Mouse (Mus musculus) urinary bladder, postnatal 10 days (tissue): Measurements from ENCODE around the gene Rbfox2.
"Not testable (repeated sequence)": the region's sequence is repeated elsewhere in the genome, so short reads cannot be mapped to it uniquely, and the experiment has no call there.

Experiments
- DNase-seq: peaks from one replicate; pipeline ENCODE4 v3.0.0; 2022; ENCODE audit warnings: low spot score

Rbfox2 gene

DNA sequence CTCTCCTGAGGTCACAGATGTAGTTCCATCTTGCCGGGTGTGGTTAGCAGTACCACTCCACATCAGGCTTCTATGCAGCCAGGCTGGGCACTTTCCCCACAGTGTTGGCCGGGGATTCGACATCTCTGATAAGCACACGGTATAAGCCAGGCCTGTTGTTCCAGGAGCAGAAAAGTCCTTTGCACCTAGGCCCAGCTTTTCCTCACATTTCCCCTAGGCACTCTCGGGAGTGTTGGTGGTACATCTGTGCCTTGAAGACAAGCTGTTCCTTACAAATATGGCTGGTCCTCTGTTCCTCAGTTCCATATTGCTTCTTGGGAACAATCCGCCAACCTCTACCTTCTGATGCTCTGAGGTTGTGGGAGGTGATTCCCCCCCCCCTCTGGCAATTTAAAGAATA, 240.6 kb downstream of the Rbfox2 start:
- no peak for DNase-seq

DNA sequence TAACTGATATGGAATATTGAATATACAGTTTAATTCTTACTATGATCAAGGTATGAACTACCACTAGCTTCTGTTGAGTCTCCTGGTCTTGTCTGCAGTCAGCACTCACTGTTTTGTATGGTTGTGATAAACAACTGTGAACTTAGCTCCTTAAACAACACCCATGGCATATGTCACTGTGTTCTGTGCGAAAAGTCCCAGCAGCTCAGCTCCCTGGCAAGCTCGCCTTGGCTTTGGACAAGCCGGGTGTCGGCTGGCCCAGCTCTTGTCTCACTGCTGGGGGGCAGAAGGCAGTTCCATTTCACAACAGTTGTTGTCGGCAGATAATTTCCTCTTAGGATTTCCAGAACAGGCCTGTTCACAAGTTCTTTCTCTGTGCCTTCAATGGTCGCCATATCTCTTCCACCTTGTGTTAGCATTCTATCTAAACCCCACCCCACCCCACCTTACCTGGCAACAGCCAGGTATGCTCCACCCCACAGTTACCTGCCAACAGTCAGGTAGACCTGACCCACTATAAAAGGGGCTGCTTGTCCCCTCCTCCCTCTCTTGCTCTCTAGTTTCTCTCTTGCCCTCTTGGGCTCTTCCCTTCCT, 241.4 kb downstream of the Rbfox2 start:
- DNase-seq = no peak

DNA sequence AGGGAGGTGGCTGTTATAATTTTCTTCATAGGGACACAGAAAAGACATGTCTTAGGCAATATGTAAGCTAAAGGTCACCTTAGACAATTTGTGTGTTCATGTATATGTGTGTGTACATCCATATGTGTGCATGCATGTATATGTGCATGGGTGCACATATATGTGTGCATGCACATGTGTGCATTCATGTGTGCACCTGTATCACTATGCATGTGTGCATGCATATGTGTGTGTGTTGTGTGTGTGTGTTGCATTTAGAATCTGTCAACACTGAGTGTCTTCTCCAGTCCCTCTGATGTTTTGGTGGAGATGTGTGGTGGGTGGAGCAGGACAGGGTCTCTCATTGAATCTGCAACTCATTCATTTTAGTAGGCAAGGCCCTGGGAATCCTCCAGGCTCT, 244.1 kb downstream of the Rbfox2 start:
- no peak for DNase-seq

DNA sequence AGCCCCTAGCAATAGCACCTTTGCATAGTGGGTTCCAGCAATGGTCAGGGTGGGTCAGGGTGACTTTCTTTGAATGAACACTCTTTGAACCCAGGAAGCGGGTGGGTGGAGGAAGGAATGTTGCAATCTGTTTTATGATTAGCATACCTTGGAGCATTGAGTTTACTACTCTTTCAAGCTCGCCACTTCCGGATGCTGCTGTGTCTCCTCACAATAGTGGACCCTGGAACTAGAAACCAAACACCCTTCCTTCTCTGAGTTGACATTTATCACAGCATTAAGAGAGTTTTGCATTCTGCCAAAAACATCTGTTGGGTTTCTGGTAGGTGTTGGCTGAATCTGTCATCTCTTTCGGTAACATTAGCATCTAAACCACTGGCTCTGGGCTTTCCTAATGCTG, 247.4 kb downstream of the Rbfox2 start:
- not testable (repeated sequence) for DNase-seq

DNA sequence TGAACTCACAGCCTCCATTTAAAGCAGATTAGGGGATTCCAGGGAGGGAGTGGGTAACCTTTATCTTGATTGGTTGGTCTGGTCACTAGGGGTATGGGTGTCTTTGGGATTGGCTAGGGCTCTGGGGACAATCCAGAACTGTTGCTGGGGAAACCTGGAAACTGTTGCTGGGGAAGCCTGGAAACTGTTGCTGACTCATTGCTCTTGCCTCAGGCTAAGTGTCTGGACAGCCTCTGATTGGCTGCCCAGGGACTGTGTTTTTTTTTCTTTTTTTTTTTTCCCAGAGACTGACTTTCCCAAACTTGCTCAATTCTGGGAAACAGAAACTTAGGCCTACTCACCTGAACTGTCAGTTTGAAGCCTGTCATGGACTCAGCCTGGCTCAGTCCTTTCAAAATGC, 248.2 kb downstream of the Rbfox2 start:
- no peak for DNase-seq

DNA sequence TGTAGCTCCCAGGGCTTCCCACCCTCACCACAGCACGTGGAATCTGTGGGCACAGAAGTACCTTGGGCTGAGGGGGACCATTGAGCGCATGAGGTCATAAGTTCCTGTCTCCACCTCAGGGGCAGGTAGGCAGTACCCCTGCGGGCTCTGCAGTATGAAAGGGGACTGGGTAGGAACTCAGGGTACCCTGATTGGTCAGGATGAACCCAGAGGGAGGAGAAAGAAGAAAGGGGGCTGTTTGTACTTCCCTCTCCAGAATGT, 250.1 kb downstream of the Rbfox2 start:
- DNase-seq = no peak

DNA sequence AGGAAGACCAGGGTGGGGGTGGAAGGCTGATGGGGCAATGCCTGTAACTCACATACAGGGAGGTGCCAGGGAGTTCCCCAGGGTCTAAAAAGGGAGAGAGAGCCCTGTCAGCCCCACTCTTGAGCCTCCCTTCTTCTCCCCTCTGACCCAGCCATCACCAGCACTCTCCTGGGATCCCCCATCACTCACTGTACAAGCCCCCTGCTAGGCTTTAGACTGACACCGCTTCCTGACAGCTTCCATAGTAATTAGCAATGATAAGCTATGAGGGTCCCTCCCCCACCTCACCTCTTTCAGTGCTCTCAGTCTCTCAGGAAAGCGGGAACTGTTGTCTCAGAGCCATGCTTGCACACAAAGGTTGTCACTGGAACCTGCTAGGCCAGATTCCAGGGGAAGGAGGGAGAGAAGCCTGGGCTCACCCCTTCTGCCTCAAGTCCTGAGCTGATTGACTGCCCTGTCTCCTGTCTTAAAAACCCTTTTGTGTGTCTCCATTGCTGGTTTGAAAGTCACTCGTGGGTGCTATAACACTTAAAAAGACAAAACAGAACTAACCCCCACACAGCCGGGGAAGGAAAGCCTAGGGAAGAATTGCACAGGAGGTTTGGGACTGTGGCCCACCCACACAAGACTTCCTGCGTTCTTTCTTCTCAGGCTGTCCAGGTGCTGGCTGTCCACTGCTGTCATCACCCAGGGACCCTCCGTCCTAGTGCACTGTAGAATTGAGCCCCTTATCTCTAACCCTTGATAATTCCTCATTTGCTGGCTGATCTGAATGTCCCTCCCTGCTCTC, 250.6 kb downstream of the Rbfox2 start:
- no peak for DNase-seq

DNA sequence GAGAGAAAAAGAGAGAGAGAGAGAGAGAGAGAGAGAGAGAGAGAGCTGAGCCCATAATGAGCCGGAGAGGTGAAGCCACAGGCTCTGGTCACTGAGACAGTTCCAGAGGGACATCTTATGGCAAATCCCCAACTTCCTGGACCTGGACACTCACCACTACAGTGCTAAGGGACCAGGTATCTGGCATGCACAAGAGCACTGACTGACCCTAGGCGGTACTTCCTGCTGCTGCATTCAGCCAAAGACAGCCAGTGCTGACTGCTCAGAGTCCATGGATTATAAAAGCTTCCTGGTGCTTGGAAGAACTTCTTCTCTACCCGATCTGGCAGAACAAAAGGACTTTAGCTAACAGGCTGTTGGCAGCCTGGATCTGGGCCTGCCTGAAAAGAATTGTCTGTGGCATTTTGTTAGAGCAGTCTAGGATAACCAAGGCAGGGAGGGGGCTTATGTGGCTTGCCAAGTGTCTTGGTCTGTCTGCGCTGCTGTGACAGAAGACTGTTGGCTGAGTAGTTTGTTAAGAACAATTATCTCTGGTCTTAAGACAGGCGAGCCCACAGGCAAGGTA, 252.1 kb downstream of the Rbfox2 start:
- DNase-seq = no peak

DNA sequence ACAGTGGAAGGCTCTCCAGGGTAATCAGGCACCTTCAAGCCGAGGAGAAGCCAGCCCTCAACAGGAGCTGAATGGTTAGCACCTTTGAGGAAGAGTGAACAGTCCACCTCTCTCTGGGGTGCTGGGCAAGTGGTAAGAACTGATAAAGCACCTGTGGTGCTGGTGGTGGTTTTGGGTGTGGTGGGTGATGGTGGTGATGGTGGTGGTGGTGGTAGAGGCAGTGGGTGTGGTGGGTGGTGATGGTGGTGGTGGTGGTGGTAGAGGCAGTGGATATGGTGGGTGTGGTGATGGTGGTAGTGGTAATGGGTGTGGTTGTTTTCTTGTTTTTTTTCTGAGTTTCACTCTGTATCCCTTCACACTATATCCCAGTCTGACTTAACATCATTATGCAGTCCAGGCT, 253.8 kb downstream of the Rbfox2 start:
- no peak for DNase-seq

DNA sequence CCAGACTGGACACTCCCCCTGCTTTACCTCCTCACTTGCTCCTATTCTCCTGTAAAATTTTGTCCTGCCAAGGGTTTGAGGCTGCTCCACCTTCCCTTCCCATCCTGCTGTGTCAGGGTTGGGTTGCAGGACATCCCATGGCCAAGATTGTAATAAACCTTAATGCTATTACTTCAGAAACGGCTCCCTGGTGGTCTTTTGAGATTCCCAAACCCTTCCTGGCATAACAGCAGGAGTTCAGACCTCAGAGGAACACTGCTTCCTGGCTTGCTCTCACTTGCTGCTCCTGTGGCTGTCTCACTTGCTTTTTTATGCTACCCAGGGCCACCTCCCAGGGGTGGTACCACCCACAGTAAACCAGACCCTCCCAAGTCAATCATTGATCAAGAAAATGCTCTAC, 254.6 kb downstream of the Rbfox2 start:
- no peak for DNase-seq

DNA sequence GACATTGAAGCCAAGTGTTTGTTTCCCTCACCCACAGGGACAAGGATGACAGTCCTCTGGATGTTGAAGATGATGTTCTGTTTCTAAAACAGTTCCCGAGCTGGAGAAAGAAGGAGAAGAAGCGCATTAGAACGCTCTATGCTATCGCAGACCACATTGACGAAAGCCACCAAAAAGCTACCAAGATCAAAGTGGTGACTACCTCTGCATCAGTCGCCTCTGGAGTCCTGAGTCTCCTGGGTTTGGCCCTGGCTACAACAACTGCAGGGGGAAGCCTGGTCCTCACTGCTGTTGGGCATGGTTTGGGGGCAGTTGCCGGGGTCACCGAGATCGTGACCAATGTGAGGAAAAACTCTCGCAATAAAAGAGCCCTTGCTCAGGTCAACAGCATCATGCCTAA, 256.2 kb downstream of the Rbfox2 start, which contains the start of gene Mb:
Mb (minus strand) TSS at position 101 of the 400 bp plus-strand sequence.
- DNase-seq = no peak

DNA sequence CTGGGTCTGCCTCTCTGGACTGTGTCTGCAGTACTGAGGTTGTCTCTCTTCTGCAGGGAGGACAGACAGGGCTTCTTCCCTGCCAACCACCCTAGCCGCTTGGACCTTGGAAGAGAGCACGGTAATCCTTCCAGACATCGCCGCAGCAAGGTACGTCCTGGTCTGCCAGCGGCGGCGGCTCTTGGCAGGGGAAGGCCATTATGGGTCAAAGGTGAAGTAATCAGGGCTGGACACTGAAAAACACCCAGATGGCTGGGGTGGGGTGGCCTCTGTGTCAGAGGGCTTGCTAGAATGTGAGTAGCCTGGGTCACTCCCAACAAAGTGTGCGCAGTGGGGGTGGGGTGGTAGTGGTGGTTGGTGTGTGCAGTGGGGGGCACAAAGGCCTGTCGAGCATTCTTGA, 261.2 kb downstream of the Rbfox2 start:
- DNase-seq = no peak

DNA sequence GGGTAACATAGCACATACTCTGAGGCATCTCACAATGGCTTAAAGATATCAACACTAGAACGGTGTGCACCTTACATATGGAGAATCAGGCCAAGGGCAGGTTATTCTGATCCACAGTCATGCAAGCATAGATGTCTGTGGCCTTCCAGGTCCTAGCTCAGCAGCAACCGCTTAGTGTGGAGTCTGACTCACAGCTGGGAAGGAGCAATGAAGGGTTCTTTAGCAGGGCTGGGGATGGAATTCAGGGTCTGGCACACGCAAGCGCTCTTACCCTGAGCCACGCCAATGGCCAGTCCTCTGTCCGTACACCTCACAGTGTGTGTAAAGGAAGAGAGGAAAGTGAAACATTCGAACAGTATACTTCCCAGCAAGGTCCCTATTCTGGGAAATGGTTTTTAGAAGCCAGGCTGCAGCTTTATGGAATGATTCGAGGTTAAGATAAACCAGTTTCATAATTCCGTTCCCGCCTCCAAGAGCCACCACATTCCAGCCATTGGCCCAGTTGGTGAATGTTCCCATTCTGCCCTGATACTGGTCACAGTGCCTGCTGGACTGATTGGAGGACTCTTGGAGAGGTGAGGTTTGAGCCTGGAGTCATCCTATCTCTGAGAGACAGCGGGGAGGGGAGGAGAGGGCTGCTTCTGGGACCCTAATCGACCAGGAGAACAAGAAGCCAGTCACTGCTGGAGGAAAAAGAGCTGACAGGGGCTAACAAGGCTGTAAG, 262.0 kb downstream of the Rbfox2 start, which contains the start of gene Apol6:
Apol6 (plus strand) TSS at position 133 of the 724 bp plus-strand sequence.
- DNase-seq = no peak

DNA sequence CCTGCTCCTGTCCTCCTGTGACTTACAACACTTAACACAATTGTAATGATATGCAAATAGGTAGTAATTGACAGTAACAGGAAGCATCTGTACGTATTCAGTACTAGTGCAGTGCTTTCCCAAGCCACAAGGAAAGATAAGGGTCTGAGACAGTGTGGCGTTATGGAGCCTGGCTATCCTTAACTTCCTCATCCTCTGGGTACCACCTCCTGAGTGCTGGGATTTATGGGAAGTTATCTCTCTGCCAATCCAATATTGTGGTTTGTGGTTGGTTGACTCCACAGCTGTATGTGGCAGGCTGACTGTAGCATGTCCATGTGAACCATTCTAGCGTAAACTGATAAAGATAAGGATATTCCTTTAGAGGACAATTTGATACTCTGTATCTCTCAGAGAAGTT, 266.0 kb downstream of the Rbfox2 start:
- no peak for DNase-seq

DNA sequence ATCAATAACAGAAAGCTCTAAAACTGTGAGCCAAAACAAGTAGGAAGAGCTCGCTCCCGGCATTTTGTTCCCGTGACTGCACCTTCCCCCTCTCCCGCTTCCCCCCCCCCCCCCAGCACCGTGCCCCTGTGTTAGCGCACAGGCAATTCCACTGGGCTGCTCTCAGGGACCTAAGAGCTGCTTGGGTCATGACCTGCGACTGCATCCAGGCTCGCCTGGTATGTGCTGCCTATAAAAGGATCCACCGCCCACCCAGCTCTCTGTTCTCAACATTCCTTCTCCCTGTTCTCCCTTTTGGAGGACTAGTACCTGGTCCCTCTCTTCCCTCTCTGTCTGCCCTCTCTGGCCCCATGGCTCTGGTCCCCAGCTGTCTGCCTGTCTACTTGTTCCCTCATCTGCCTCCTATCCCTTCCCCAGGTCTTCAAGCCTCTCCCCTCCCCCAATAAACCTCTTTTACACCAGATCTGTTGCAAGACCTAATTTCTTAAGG, 267.5 kb downstream of the Rbfox2 start:
- no peak for DNase-seq

DNA sequence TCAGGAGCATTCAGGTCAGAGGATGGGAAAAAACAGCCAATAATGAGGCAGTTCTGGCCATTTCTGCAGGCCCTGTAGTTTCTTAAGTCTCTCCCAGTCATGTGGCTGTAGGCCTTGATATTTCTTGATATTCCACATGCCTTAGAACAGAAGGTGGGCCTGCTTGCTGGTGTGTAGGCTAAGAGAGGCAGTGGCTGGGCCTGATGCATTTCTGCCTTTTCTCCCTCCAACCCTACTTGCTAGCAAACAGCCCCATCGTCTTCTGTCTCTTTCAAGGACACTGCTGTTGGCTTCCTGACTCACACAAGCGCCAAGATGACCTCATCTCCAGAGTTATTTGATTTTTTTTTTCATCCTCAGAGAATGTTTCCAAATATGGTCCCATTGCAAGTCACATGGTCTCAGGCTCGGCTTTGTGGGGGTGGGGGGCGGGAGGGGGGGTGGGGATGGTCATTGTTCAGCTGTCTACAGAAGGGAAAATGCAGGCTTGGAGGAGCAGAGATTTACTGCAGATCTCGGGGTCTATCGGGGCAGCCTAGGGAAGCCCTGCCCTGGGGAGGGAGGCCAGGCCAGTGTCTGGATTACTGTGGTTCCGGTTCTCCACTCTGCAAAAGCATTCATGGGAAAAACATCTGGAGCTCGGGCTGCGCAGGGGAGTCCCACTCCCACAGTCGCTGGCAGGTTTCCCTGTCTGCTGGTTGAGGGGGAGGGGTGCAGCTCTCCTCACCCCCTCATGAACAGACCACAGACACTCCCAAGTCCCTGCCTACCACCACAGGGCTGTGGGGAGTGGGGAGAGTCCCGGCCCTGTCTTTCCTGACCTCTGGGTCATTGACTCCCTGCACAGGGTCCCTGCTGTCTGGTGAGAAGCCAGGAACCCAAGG, 269.3 kb downstream of the Rbfox2 start:
- no peak for DNase-seq

DNA sequence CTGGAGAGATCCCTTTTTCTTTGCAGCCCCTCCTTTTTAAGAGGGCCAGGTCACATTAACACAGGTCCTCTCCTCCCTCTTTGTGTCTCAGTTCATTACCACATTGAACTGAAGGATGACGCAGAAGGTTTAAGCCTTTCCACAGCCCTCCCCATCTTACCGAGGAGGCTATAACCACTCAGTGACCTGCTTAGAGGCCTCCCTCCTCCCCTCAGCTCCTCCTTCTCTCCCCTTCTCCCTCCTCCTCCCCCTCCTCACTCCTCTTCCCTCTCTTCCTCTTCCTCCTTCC, 269.9 kb downstream of the Rbfox2 start:
- no peak for DNase-seq

DNA sequence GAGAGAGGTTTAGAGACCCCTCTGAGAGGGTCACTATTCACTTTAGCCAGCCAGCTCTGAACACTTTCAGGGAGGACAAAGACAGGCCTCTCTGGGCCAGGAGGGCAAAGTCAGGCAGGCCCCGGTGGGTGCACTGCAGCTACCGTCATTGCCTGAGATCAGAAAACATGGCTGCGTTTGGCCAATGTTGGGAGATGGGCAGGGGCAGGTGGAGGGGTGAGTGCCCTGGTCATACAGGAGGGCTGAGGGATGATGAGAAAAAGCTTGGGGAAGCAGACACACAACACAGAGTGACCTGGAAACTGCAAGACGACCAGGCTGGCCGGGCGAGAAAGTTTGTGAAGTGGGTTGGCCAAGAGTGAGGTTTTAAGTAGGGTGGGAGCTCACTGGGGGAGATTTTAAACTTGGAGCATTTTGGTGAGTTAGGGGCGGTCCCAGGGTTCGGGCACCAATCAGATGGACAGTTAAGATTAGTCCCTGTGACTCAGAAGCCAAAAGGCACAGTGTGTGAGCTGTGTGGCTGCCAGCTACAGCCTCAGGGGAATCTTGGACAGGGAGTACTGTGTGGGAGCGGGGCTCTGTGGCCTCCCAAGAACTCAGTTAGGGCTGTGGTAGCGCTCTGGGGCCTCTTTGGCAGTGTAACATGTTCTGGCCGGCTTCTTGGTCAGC, 270.4 kb downstream of the Rbfox2 start:
- DNase-seq = no peak

DNA sequence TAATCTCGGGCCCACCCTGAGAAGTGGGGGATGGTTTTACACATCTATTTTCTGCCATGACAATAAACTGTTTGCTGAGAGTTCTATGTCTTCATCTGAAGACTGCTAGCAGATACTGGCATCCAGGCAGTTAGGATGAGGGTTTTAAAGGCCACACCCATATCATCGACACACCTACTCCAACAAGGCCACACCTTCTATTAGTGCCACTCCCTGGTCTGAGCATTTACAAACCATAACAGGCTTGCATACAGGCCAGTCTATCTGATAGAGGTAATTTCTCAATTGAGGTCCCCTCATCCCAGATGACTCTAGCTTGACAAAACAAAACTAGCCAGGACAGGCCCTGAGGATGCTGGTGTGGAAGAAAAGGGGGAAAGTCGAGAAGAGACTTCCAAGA, 271.2 kb downstream of the Rbfox2 start:
- DNase-seq = no peak

DNA sequence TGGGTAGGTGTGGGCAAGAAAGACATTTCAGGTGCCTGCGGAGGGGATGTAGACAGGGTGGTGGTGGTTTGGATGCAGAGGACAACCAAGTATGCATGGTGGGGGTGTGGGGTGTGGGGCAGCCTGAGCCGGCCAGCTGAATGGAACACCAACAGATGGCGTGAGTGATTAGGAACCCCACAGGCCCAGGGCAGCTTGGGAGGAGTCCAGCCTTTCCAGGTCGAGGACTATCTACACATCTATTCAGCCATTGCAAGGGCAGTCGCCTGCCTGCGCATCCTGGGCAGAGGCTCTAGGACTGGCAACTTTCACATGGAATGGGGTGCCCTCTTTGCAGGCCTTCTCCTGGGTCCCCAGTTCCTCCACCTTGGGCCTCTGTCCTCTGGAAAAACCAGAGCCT, 272.3 kb downstream of the Rbfox2 start:
- DNase-seq = no peak

DNA sequence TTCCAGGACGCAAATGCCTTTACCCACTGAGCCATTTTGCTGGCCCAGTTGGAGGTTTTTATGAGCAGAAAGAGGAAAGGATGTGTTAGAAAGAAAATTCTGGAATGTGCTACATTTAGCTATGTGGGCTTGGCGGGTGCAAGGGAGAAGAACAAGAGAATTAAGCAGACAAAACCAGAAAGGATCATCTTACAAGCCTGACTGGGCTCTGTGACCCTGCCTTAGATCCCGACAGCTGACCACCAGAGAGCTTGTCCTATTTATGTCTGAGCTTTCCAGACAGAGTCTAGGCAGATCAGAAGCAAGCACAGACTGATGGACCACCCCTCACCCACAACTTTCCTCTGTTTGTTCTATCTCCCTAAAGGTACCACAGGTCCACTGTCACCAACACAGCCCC, 275.5 kb downstream of the Rbfox2 start:
- no peak for DNase-seq
